Mouse (Mus musculus) lung, postnatal 0 days (tissue): ENCODE measurements at regions not wholly inside any gene's neighbourhood (a gene's known extent, or its start where the extent isn't known, plus 50 kb on each side); places are given as distances from the start of the nearest gene placed in this dataset.
A peak's percentile ranks its signal among the peaks of the same experiment; 100 is the strongest.

Source experiments
- ATAC-seq: fragments of 200-750 bp; cut with Nextera tagmentation; 2 replicates; pipeline ENCODE4 v1.8.0; 2017; ENCODE audit warnings: moderate library complexity
- DNase-seq: peaks from one replicate; pipeline ENCODE4 v3.0.0-alpha.2; 2016; ENCODE audit warnings: low spot score
- H3K27ac ChIP-seq: fragments of 300-500 bp; sonication (generic); 2 replicates; pipeline ENCODE4 v1.5.1; 2014; ENCODE audit warnings: antibody characterized with exemption, mild to moderate bottlenecking, low read length, mixed read lengths
- H3K27me3 ChIP-seq: fragments of 300-500 bp; sonication (generic); replicated peaks from 2 replicates; pipeline ENCODE4 v1.6.1; 2014; ENCODE audit warnings: low read length, mixed read lengths; ENCODE audit not compliant: insufficient read depth
- H3K36me3 ChIP-seq: fragments of 300-500 bp; sonication (generic); 2 replicates; pipeline ENCODE4 v1.6.1; 2014; ENCODE audit warnings: low read length, mixed read lengths; ENCODE audit not compliant: insufficient read depth
- H3K4me1 ChIP-seq: fragments of 300-500 bp; sonication (generic); 2 replicates; pipeline ENCODE4 v1.6.1; 2014; ENCODE audit warnings: antibody characterized with exemption, low read depth, low read length, mixed read lengths; ENCODE audit not compliant: insufficient read depth
- H3K4me2 ChIP-seq: fragments of 300-500 bp; sonication (generic); replicated peaks from 2 replicates; pipeline ENCODE4 v1.6.1; 2014; ENCODE audit warnings: low read depth, mild to moderate bottlenecking, low read length, moderate library complexity, mixed read lengths
- H3K4me3 ChIP-seq: fragments of 300-500 bp; sonication (generic); 2 replicates; pipeline ENCODE4 v1.5.1; 2014; ENCODE audit warnings: low read depth, low read length
- H3K9ac ChIP-seq: fragments of 300-500 bp; sonication (generic); replicated peaks from 2 replicates; pipeline ENCODE4 v1.6.1; 2014; ENCODE audit warnings: low read depth, mild to moderate bottlenecking
- H3K9me3 ChIP-seq: fragments of 300-500 bp; sonication (generic); 2 replicates; pipeline ENCODE4 v1.6.1; 2016; ENCODE audit warnings: low read length, mixed read lengths
- CTCF ChIP-seq: IDR thresholded peaks from 2 replicates; pipeline ENCODE4 v1.5.1; 2016; ENCODE audit warnings: antibody characterized with exemption, mild to moderate bottlenecking
- EP300 ChIP-seq: IDR thresholded peaks from 2 replicates; pipeline ENCODE4 v1.6.1; 2016; ENCODE audit warnings: antibody characterized with exemption, mild to moderate bottlenecking, control low read depth
- WGBS: fragments of 180-500 bp; shearing (Covaris S2); extraction: QIAGEN DNeasy Blood & Tissue Kit; methylation state at CpG from one replicate; pipeline ENCODE4 v1.1.7; 2014; 5-methylcytosine and 5-hydroxymethylcytosine counted together

DNA sequence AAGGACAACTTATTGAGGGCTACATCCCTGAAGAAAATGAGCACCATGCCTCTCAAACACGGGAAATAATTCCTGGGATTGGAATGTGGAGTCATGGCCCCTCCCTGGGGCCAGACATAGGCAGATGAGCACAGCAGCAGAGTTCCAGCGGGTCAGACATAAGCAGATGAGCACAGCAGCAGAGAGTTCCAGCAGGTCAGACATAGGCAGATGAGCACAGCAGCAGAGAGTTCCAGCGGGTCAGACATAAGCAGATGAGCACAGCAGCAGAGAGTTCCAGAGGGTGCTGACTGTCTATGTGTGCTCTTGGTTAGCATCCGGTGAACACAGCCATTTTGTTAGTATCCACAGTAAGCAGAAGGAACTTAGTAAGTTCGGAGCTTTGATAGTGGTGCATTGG lies 126.2 kb upstream of the Ptprm start:
- no peaks in the 10 kb centered on the region for H3K27me3 ChIP-seq
- ATAC-seq (no peak), DNase-seq (no peak)
- H3K4me1 ChIP-seq, result no peaks in the 10 kb centered on the region
- H3K9ac ChIP-seq, result no peak overlapping the region
- TF ChIP-seq CTCF, result no peak
- no peak for TF ChIP-seq EP300
- no peak overlapping the region for H3K27ac ChIP-seq
- no peaks in the 10 kb centered on the region for H3K9me3 ChIP-seq
- H3K4me2 ChIP-seq, result no peak overlapping the region
- 66% methylated on average over 5 of the region's 5 CpGs for WGBS
- no peaks in the 10 kb centered on the region for H3K36me3 ChIP-seq
- no peak overlapping the region for H3K4me3 ChIP-seq

DNA sequence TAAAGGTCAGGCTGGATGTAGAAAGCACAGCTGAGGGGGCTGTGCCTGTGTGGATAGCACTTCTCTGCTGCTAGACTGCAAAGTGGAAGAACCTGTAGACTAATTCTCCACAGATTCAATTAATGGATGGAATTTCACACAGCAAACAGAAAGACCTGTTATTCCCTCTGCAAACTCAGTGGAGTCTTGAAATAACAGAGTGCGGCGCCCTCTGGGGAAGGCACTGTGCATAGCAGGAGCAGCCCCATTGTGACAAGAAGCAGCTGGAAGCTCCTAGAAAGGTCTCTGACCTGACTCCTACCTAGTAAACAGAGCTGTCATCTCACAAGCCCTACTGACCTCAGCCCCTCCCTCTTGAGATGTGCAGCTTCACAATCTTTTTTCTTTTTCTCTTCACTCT lies 118.9 kb upstream of the Ptprm start:
- no peak for TF ChIP-seq EP300
- peak; percentile 92 for TF ChIP-seq CTCF
- ATAC-seq (peak; percentile 61), DNase-seq (peak; percentile 73)
- Histone ChIP-seq H3K4me3 (no peak overlapping the region), H3K27ac (no peak overlapping the region), H3K4me1 (no peaks in the 10 kb centered on the region), H3K9ac (no peak overlapping the region), H3K27me3 (no peaks in the 10 kb centered on the region), H3K36me3 (no peaks in the 10 kb centered on the region), H3K9me3 (no peaks in the 10 kb centered on the region), H3K4me2 (no peak overlapping the region)
- WGBS, result 26% methylated on average over 2 of the region's 2 CpGs

DNA sequence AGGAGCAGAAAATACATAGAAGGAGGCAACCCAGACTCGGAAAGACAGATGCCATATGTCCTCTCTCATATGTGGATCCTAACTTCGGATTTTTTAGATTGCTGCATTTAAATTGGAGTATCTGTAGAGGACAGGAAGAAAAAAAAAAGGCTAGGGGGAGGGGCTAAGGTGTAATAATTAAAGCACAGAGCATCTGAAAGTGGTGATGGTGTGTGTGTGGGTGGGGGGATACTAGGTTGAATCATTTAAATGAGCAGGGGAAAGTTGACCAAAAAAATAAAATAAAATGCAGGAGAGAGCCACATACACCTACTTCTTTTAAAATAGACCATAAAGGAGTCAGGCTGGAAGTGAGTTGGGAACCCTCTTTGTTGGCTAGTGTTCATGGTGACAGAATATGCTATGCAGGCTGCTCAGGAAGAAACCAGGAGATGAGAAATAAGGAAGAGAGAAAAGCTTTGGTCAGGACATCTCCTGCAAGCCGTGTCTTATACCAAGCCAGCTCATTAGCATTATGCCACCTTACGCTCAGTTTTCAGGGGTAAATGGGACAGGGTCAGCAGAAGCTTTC lies 104.7 kb upstream of the Ptprm start:
- 76% methylated on average over 4 of the region's 4 CpGs for WGBS
- no peak overlapping the region for H3K4me3 ChIP-seq
- ATAC-seq (no peak), DNase-seq (no peak)
- H3K4me2 ChIP-seq, result no peak overlapping the region
- no peaks in the 10 kb centered on the region for H3K4me1 ChIP-seq
- H3K27me3 ChIP-seq, result no peaks in the 10 kb centered on the region
- H3K9ac ChIP-seq, result no peak overlapping the region
- H3K9me3 ChIP-seq, result no peaks in the 10 kb centered on the region
- no peaks in the 10 kb centered on the region for H3K36me3 ChIP-seq
- no peak for TF ChIP-seq EP300
- no peak for TF ChIP-seq CTCF
- H3K27ac ChIP-seq, result no peak overlapping the region

DNA sequence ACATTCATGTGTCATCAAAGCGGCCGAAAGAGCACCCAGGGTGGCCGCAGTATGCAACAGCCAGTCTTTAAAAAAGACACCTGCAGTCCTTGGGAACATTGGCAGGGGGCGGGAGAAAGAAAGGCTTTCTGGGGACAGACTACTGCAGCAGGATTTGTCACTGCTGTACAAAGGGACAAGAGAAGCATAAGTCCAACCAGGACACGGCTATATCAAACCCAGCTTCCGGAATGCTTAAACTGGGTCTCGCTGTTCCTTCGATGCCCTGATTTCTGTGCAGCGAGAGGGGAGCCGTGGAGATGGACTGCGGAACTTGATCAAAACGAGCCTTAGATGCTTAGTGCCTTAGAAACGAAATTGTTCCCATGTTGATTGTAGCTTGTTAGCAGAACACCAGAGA lies 97.7 kb upstream of the Ptprm start:
- Histone ChIP-seq H3K4me1 (no peaks in the 10 kb centered on the region), H3K4me3 (no peak overlapping the region), H3K9me3 (no peaks in the 10 kb centered on the region), H3K9ac (no peak overlapping the region), H3K27ac (no peak overlapping the region), H3K4me2 (no peak overlapping the region), H3K27me3 (no peaks in the 10 kb centered on the region), H3K36me3 (no peaks in the 10 kb centered on the region)
- TF ChIP-seq EP300, result no peak
- TF ChIP-seq CTCF, result no peak
- DNase-seq, result no peak
- no peak for ATAC-seq
- WGBS, result 80% methylated on average over 13 of the region's 13 CpGs

DNA sequence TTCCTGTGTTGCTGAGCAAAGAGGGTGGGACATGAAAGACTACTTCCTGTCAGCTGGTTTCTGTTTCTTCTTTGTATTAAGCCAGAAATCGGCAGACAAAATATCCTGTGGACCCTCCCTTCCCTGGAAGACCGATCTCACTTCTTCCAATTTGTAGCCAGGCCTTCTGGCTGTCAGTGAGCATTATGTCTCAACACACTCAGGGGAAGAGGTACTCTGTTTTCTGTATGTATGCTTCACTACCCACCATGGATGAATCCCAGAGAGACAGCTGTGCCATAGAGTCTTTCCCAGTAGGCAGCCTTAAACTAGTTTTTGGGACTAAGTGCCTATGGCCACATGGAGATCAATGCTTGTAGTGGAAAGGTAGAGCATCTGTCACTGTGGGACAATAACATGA lies 96.8 kb upstream of the Ptprm start:
- Histone ChIP-seq H3K27me3 (no peaks in the 10 kb centered on the region), H3K9ac (no peak overlapping the region), H3K4me2 (no peak overlapping the region), H3K36me3 (no peaks in the 10 kb centered on the region), H3K27ac (no peak overlapping the region), H3K9me3 (no peaks in the 10 kb centered on the region), H3K4me1 (no peaks in the 10 kb centered on the region), H3K4me3 (no peak overlapping the region)
- TF ChIP-seq CTCF, result no peak
- TF ChIP-seq EP300, result no peak
- no peak for ATAC-seq
- DNase-seq, result peak; percentile 15
- WGBS, result 35% methylated on average over 2 of the region's 2 CpGs

DNA sequence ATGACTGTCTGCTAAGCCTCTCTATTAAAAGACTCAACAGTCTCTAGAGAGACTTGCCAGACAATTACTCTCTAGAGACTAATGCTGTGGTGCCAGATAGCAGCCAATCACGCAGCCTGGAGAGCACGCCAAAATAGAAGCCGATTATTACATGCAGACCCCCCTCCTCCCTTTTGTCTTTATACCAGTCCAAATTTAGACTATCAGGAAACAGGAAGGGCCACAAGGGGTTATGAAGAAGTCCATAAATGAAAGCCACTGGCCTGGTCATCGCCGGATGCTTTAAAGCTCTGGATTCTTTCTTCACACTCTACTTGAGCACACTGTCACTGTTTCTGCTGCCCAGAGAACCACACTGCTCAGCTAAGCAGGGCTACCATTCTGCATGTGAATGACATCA lies 95.8 kb upstream of the Ptprm start:
- 0 out of 2 replicates have a peak, but pooled peaks have one; percentile 12 for ATAC-seq
- 57% methylated on average over 5 of the region's 5 CpGs for WGBS
- no peak for DNase-seq
- H3K27ac ChIP-seq, result no peak overlapping the region
- TF ChIP-seq CTCF (no peak), EP300 (no peak)
- no peaks in the 10 kb centered on the region for H3K9me3 ChIP-seq
- no peaks in the 10 kb centered on the region for H3K36me3 ChIP-seq
- H3K4me2 ChIP-seq, result no peak overlapping the region
- no peak overlapping the region for H3K4me3 ChIP-seq
- H3K27me3 ChIP-seq, result no peaks in the 10 kb centered on the region
- no peak overlapping the region for H3K9ac ChIP-seq
- H3K4me1 ChIP-seq, result no peaks in the 10 kb centered on the region

DNA sequence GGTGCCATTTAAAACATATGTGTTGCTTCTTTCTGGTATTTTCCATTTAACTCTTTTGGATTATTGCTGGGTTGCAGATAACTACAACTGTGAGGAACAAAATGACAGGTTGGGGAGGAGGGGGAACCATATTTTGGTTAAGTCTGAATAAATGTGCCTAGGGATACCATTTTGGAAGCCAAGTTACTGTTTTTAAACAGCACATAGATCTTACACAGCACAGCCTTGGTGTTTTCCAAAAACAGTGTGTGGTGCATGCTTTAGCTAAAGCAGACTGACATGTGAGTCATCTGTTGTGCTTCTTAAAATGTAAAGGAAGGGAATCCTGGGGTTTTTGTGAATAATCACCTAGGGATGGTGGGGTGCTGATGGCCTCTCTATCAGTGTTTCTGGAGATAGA lies 91.7 kb upstream of the Ptprm start:
- H3K9me3 ChIP-seq, result no peaks in the 10 kb centered on the region
- no peak overlapping the region for H3K4me2 ChIP-seq
- no peaks in the 10 kb centered on the region for H3K27me3 ChIP-seq
- H3K4me1 ChIP-seq, result no peaks in the 10 kb centered on the region
- no peak for ATAC-seq
- TF ChIP-seq EP300 (no peak), CTCF (no peak)
- H3K27ac ChIP-seq, result no peak overlapping the region
- DNase-seq, result no peak
- H3K9ac ChIP-seq, result no peak overlapping the region
- H3K36me3 ChIP-seq, result no peaks in the 10 kb centered on the region
- H3K4me3 ChIP-seq, result no peak overlapping the region
